Mouse (Mus musculus): ENCODE data around the gene C9. TPM values are rescaled to one million over a fixed set of nuclear protein-coding genes. Genes with fewer than 3 reads are reported as not detected.

Gene C9
- polyA plus RNA-seq, 1 experiment from 2014 or later: not detected

- 59% methylated on average over 7 of the region's 7 CpGs for WGBS
- Histone ChIP-seq H3K9me3 (replicated peaks) (no peaks in the 10 kb centered on the region), H3K27me3 (no peaks in the 10 kb centered on the region), H3K36me3 (peaks cover 16% of the 10 kb centered on the region; the same call in 1 of the 2 replicates), H3K4me1 (no peaks in the 10 kb centered on the region; the same call in 1 of the 2 replicates), H3K9ac (no peak overlapping the region), H3K4me3 (replicated peaks) (no peak overlapping the region), H3K4me2 (replicated peaks) (no peak overlapping the region), H3K27ac (replicated peaks) (no peak overlapping the region)
- ATAC-seq (ENCODE audit: insufficient number of reproducible peaks, low FRiP score, low TSS enrichment, low read depth): peak; percentile 39; the same call in 1 of the 2 replicates
These were observed 12.7 kb upstream of the C9 start for GRCm38 (mm10) chr15:6432411-6432810.

GRCm38 (mm10) chr15:6435281-6435680 is 9.8 kb upstream of the C9 start:
- H3K36me3 ChIP-seq: peaks cover 20% of the 10 kb centered on the region; the same call in 1 of the 2 replicates
- H3K27me3 ChIP-seq: no peaks in the 10 kb centered on the region
- WGBS: 79% methylated on average over 7 of the region's 7 CpGs
- H3K4me1 ChIP-seq: no peaks in the 10 kb centered on the region; the same call in 1 of the 2 replicates
- no peak overlapping the region for H3K27ac ChIP-seq (replicated peaks)
- H3K9ac ChIP-seq: no peak overlapping the region
- no peak for ATAC-seq (ENCODE audit: insufficient number of reproducible peaks, low FRiP score, low TSS enrichment, low read depth)
- no peaks in the 10 kb centered on the region for H3K9me3 ChIP-seq (replicated peaks)
- no peak overlapping the region for H3K4me2 ChIP-seq (replicated peaks)
- no peak overlapping the region for H3K4me3 ChIP-seq (replicated peaks)

GRCm38 (mm10) chr15:6435773-6436172 is 9.4 kb upstream of the C9 start:
- H3K36me3 ChIP-seq: peaks cover 20% of the 10 kb centered on the region; the same call in 1 of the 2 replicates
- no peaks in the 10 kb centered on the region for H3K27me3 ChIP-seq
- H3K4me1 ChIP-seq: no peaks in the 10 kb centered on the region; the same call in 1 of the 2 replicates
- ATAC-seq (ENCODE audit: insufficient number of reproducible peaks, low FRiP score, low TSS enrichment, low read depth): no peak
- no peak overlapping the region for H3K27ac ChIP-seq (replicated peaks)
- no peak overlapping the region for H3K9ac ChIP-seq
- 48% methylated on average over 2 of the region's 2 CpGs for WGBS
- no peak overlapping the region for H3K4me3 ChIP-seq (replicated peaks)
- H3K9me3 ChIP-seq (replicated peaks): no peaks in the 10 kb centered on the region
- no peak overlapping the region for H3K4me2 ChIP-seq (replicated peaks)

GRCm38 (mm10) chr15:6438685-6439084 is 6.4 kb upstream of the C9 start:
- H3K4me2 ChIP-seq (replicated peaks): no peak overlapping the region
- no peaks in the 10 kb centered on the region for H3K9me3 ChIP-seq (replicated peaks)
- WGBS: 90% methylated on average over 3 of the region's 3 CpGs

GRCm38 (mm10) chr15:6444452-6444851 is 675 bp upstream of the C9 start:
- Histone ChIP-seq H3K9ac (no peak overlapping the region), H3K36me3 (no peaks in the 10 kb centered on the region), H3K27me3 (no peaks in the 10 kb centered on the region), H3K4me3 (replicated peaks) (no peak overlapping the region), H3K4me1 (0 out of 2 replicates have a peak, but pooled peaks cover 3% of the 10 kb centered on the region), H3K4me2 (replicated peaks) (no peak overlapping the region), H3K27ac (replicated peaks) (no peak overlapping the region), H3K9me3 (replicated peaks) (no peaks in the 10 kb centered on the region)
- no peak for ATAC-seq (ENCODE audit: insufficient number of reproducible peaks, low FRiP score, low TSS enrichment, low read depth)
- WGBS: 92% methylated on average over 2 of the region's 2 CpGs

More at GRCm38 (mm10) chr15:6438685-6439084, 6.4 kb upstream of the C9 start:
- no peak for ATAC-seq (ENCODE audit: insufficient number of reproducible peaks, low FRiP score, low TSS enrichment, low read depth)
- Histone ChIP-seq H3K36me3 (peaks cover 20% of the 10 kb centered on the region; the same call in 1 of the 2 replicates), H3K27ac (replicated peaks) (no peak overlapping the region), H3K9ac (no peak overlapping the region), H3K27me3 (no peaks in the 10 kb centered on the region), H3K4me3 (replicated peaks) (no peak overlapping the region), H3K4me1 (no peaks in the 10 kb centered on the region)

GRCm38 (mm10) chr15:6446181-6446580 is 1.1 kb downstream of the C9 start:
- Histone ChIP-seq H3K36me3 (no peaks in the 10 kb centered on the region), H3K4me1 (0 out of 2 replicates have a peak, but pooled peaks cover 3% of the 10 kb centered on the region), H3K27me3 (no peaks in the 10 kb centered on the region), H3K4me3 (replicated peaks) (no peak overlapping the region), H3K4me2 (replicated peaks) (no peak overlapping the region), H3K9me3 (replicated peaks) (no peaks in the 10 kb centered on the region), H3K9ac (no peak overlapping the region), H3K27ac (replicated peaks) (no peak overlapping the region)
- ATAC-seq (ENCODE audit: insufficient number of reproducible peaks, low FRiP score, low TSS enrichment, low read depth): no peak
- WGBS: 76% methylated on average over 1 of the region's 1 CpGs

- Histone ChIP-seq H3K9me3 (replicated peaks) (no peaks in the 10 kb centered on the region), H3K27me3 (no peaks in the 10 kb centered on the region), H3K4me1 (0 out of 2 replicates have a peak, but pooled peaks cover 3% of the 10 kb centered on the region), H3K27ac (replicated peaks) (no peak overlapping the region), H3K4me2 (replicated peaks) (no peak overlapping the region), H3K9ac (no peak overlapping the region), H3K36me3 (no peaks in the 10 kb centered on the region), H3K4me3 (replicated peaks) (no peak overlapping the region)
- no peak for ATAC-seq (ENCODE audit: insufficient number of reproducible peaks, low FRiP score, low TSS enrichment, low read depth)
- 36% methylated on average over 9 of the region's 9 CpGs for WGBS
These were observed 3.8 kb downstream of the C9 start for GRCm38 (mm10) chr15:6448892-6449291.

- H3K4me3 ChIP-seq (replicated peaks): no peak overlapping the region
- H3K4me1 ChIP-seq: no peaks in the 10 kb centered on the region
- WGBS: 37% methylated on average over 2 of the region's 2 CpGs
- H3K4me2 ChIP-seq (replicated peaks): no peak overlapping the region
- no peaks in the 10 kb centered on the region for H3K27me3 ChIP-seq
- H3K27ac ChIP-seq (replicated peaks): no peak overlapping the region
- H3K36me3 ChIP-seq: no peaks in the 10 kb centered on the region
- H3K9ac ChIP-seq: no peak overlapping the region
- ATAC-seq (ENCODE audit: insufficient number of reproducible peaks, low FRiP score, low TSS enrichment, low read depth): no peak
- no peaks in the 10 kb centered on the region for H3K9me3 ChIP-seq (replicated peaks)
These were observed 9.3 kb downstream of the C9 start for GRCm38 (mm10) chr15:6454461-6454860.

- no peaks in the 10 kb centered on the region for H3K36me3 ChIP-seq
- WGBS: 39% methylated on average over 8 of the region's 8 CpGs
- no peak overlapping the region for H3K4me3 ChIP-seq (replicated peaks)
- H3K9me3 ChIP-seq (replicated peaks): no peaks in the 10 kb centered on the region
- H3K9ac ChIP-seq: no peak overlapping the region
- no peak overlapping the region for H3K27ac ChIP-seq (replicated peaks)
- peaks cover 3% of the 10 kb centered on the region for H3K4me1 ChIP-seq
- H3K4me2 ChIP-seq (replicated peaks): no peak overlapping the region
- no peak for ATAC-seq (ENCODE audit: insufficient number of reproducible peaks, low FRiP score, low TSS enrichment, low read depth)
- H3K27me3 ChIP-seq: no peaks in the 10 kb centered on the region
These were observed 16.3 kb downstream of the C9 start for GRCm38 (mm10) chr15:6461381-6461780.

- H3K4me1 ChIP-seq: peaks cover 9% of the 10 kb centered on the region
- no peaks in the 10 kb centered on the region for H3K9me3 ChIP-seq (replicated peaks)
- no peak overlapping the region for H3K4me3 ChIP-seq (replicated peaks)
- H3K9ac ChIP-seq: no peak overlapping the region
- no peak overlapping the region for H3K27ac ChIP-seq (replicated peaks)
- H3K36me3 ChIP-seq: no peaks in the 10 kb centered on the region
- no peaks in the 10 kb centered on the region for H3K27me3 ChIP-seq
- H3K4me2 ChIP-seq (replicated peaks): no peak overlapping the region
- no peak for ATAC-seq (ENCODE audit: insufficient number of reproducible peaks, low FRiP score, low TSS enrichment, low read depth)
- 47% methylated on average over 3 of the region's 3 CpGs for WGBS
These were observed 18.3 kb downstream of the C9 start for GRCm38 (mm10) chr15:6463361-6463923.

GRCm38 (mm10) chr15:6466995-6467394 is 21.9 kb downstream of the C9 start:
- H3K4me1 ChIP-seq: peaks cover 6% of the 10 kb centered on the region
- ATAC-seq (ENCODE audit: insufficient number of reproducible peaks, low FRiP score, low TSS enrichment, low read depth): no peak
- no peak overlapping the region for H3K4me3 ChIP-seq (replicated peaks)
- no peaks in the 10 kb centered on the region for H3K36me3 ChIP-seq
- no peaks in the 10 kb centered on the region for H3K27me3 ChIP-seq
- 27% methylated on average over 10 of the region's 10 CpGs for WGBS
- H3K9me3 ChIP-seq (replicated peaks): no peaks in the 10 kb centered on the region
- H3K9ac ChIP-seq: no peak overlapping the region
- peak overlapping the region; percentile 21 for H3K4me2 ChIP-seq (replicated peaks)
- no peak overlapping the region for H3K27ac ChIP-seq (replicated peaks)

- ATAC-seq (ENCODE audit: insufficient number of reproducible peaks, low FRiP score, low TSS enrichment, low read depth): no peak
- WGBS: 94% methylated on average over 1 of the region's 1 CpGs
- Histone ChIP-seq H3K36me3 (no peaks in the 10 kb centered on the region), H3K4me3 (replicated peaks) (no peak overlapping the region), H3K9ac (no peak overlapping the region), H3K27ac (replicated peaks) (no peak overlapping the region), H3K9me3 (replicated peaks) (no peaks in the 10 kb centered on the region), H3K27me3 (no peaks in the 10 kb centered on the region), H3K4me2 (replicated peaks) (no peak overlapping the region), H3K4me1 (peaks cover 6% of the 10 kb centered on the region)
These were observed 23.7 kb downstream of the C9 start for GRCm38 (mm10) chr15:6468845-6469244.

Measured in embryonic facial prominence, embryonic 15.5 days (tissue).